Mouse (Mus musculus): Measurements from ENCODE around the gene AC109138.7. TPM values are rescaled to one million over a fixed set of nuclear protein-coding genes. Genes with fewer than 3 reads are reported as not detected.

The AC109138.7 gene
- polyA plus RNA-seq (2015; fragmentation: Nextera tagmentation; extraction: Ambion mirVana): not detected in 2 replicates

DNA sequence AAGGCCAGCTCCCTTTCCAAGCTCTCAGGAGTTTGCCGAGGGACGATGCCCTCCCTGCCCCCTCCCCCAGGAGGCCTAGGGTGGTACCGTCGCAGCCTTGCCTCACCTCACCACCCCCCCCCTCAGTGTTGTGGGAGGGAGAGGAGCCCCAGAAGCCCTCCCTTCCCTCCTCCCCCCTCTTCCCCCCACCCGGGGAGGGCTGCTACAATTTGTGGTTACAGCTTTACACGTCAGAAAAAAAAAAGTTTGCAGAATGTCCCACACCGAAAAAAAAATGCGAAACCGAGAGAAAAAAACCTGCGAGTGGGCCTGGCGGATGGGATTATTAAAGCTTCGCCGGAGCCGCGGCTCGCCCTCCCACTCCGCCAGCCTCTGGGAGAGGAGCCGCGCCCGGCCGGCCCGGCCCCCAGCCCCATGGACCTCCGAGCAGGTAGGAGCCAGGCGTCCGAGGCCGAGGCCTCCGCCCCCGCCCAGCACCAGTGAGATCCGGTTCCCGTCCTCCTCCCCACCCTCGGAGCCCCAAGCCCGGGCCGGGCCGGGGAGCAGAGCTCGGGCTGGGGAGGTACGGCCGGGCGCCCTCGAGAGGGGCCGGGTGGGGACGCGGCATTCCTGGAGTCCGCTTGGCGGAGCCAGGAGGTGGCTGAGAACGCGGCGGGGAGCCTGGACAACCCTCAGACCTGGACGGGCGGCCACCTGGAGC lies at the start of gene AC109138.7, which contains the start of gene Clcf1:
Gene AC109138.7, plus strand, starts transcription at position 287 of the 700 bp plus-strand sequence.
Gene Clcf1, plus strand, starts transcription at position 168 of the 700 bp plus-strand sequence.
- ATAC-seq (ENCODE audit: insufficient read depth, low FRiP score, low read depth): peak; percentile 40
- Histone ChIP-seq H3K27me3 (replicated peaks) (no peaks in the 10 kb centered on the region), H3K4me1 (peaks cover 42% of the 10 kb centered on the region), H3K4me2 (peak within 1 kb of the TSS; percentile 92), H3K9me3 (no peaks in the 10 kb centered on the region), H3K9ac (peak within 1 kb of the TSS; percentile 91), H3K27ac (peak within 1 kb of the TSS; percentile 92), H3K36me3 (no peaks in the 10 kb centered on the region), H3K4me3 (replicated peaks) (peak within 1 kb of the TSS; percentile 57)
- under 1% methylated on average over 46 of the region's 49 CpGs for WGBS

GRCm38 (mm10) chr19:4164721-4165120 lies 49.4 kb upstream of the AC109138.7 start:
- Histone ChIP-seq H3K4me1 (peaks cover 12% of the 10 kb centered on the region), H3K27me3 (replicated peaks) (no peaks in the 10 kb centered on the region), H3K36me3 (peaks cover 6% of the 10 kb centered on the region; the same call in 1 of the 2 replicates), H3K27ac (no peak overlapping the region), H3K4me3 (replicated peaks) (no peak overlapping the region), H3K4me2 (no peak overlapping the region), H3K9ac (no peak overlapping the region), H3K9me3 (no peaks in the 10 kb centered on the region)
- WGBS: 72% methylated on average over 2 of the region's 2 CpGs
- no peak for ATAC-seq (ENCODE audit: insufficient read depth, low FRiP score, low read depth)

DNA sequence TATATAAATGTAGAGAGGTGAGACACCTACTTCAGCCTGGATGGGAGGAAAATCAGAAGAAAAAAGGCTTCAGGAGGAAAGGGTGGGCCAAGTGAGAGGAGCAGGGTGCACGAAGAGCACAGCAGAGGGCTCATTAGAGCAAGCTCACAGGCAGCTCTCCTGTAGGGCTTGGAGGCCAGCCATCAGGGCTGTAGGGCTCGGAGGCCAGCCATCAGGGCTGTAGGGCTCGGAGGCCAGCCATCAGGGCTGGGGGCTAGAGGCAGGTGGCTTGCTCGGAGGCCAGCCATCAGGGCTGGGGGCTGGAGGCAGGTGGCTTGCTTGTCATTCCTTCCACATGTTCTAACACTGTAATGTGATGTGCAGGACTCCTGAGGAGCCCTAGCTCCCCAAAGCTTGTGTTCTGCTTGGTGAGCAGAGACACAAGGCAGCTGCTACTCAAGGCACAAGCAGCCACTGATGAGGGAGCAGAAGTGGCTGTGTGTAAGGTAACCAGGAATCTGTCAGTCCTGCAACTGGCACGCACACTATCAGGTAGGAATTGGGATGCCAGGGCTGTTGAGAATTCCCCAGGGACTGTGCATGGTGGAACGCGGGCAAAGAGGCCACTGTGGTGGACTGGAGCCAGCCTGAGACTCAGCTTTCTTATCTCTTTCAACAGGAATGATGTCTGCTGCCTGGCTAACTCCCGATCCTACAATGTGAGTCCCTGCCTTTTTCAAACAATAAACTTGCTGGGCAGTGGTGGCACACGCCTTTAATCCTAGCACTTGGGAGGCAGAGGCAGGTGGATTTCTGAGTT lies 47.3 kb upstream of the AC109138.7 start:
- Histone ChIP-seq H3K4me2 (no peak overlapping the region), H3K4me3 (replicated peaks) (no peak overlapping the region), H3K27me3 (replicated peaks) (no peaks in the 10 kb centered on the region), H3K27ac (no peak overlapping the region), H3K36me3 (no peaks in the 10 kb centered on the region), H3K9ac (no peak overlapping the region), H3K4me1 (peaks cover 24% of the 10 kb centered on the region), H3K9me3 (no peaks in the 10 kb centered on the region)
- WGBS: 72% methylated on average over 9 of the region's 9 CpGs
- no peak for ATAC-seq (ENCODE audit: insufficient read depth, low FRiP score, low read depth)

- peak; percentile 93 for ATAC-seq (ENCODE audit: insufficient read depth, low FRiP score, low read depth)
- peak overlapping the region; percentile 82 for H3K9ac ChIP-seq
- H3K9me3 ChIP-seq: no peaks in the 10 kb centered on the region
- peak overlapping the region; percentile 51 for H3K4me3 ChIP-seq (replicated peaks)
- H3K27ac ChIP-seq: peak overlapping the region; percentile 91
- peaks cover 13% of the 10 kb centered on the region for H3K4me1 ChIP-seq
- no peaks in the 10 kb centered on the region for H3K27me3 ChIP-seq (replicated peaks)
- H3K4me2 ChIP-seq: peak overlapping the region; percentile 84
- no peaks in the 10 kb centered on the region for H3K36me3 ChIP-seq
- under 1% methylated on average over 43 of the region's 43 CpGs for WGBS
These were observed 44.8 kb upstream of the AC109138.7 start for GRCm38 (mm10) chr19:4169378-4169784.

GRCm38 (mm10) chr19:4169810-4170209 lies 44.3 kb upstream of the AC109138.7 start:
- peak overlapping the region; percentile 91 for H3K27ac ChIP-seq
- peaks cover 13% of the 10 kb centered on the region for H3K4me1 ChIP-seq
- 5% methylated on average over 27 of the region's 27 CpGs for WGBS
- peak overlapping the region; percentile 51 for H3K4me3 ChIP-seq (replicated peaks)
- H3K4me2 ChIP-seq: peak overlapping the region; percentile 84
- no peaks in the 10 kb centered on the region for H3K36me3 ChIP-seq
- peak; percentile 48 for ATAC-seq (ENCODE audit: insufficient read depth, low FRiP score, low read depth)
- H3K9ac ChIP-seq: peak overlapping the region; percentile 82
- no peaks in the 10 kb centered on the region for H3K9me3 ChIP-seq
- H3K27me3 ChIP-seq (replicated peaks): no peaks in the 10 kb centered on the region

GRCm38 (mm10) chr19:4170723-4171392 lies 43.3 kb upstream of the AC109138.7 start:
- no peaks in the 10 kb centered on the region for H3K9me3 ChIP-seq
- H3K27me3 ChIP-seq (replicated peaks): no peaks in the 10 kb centered on the region
- 85% methylated on average over 10 of the region's 10 CpGs for WGBS
- no peak overlapping the region for H3K9ac ChIP-seq
- peaks cover 16% of the 10 kb centered on the region for H3K4me1 ChIP-seq
- H3K27ac ChIP-seq: no peak overlapping the region
- H3K36me3 ChIP-seq: no peaks in the 10 kb centered on the region
- no peak for ATAC-seq (ENCODE audit: insufficient read depth, low FRiP score, low read depth)
- H3K4me3 ChIP-seq (replicated peaks): no peak overlapping the region
- no peak overlapping the region for H3K4me2 ChIP-seq

DNA sequence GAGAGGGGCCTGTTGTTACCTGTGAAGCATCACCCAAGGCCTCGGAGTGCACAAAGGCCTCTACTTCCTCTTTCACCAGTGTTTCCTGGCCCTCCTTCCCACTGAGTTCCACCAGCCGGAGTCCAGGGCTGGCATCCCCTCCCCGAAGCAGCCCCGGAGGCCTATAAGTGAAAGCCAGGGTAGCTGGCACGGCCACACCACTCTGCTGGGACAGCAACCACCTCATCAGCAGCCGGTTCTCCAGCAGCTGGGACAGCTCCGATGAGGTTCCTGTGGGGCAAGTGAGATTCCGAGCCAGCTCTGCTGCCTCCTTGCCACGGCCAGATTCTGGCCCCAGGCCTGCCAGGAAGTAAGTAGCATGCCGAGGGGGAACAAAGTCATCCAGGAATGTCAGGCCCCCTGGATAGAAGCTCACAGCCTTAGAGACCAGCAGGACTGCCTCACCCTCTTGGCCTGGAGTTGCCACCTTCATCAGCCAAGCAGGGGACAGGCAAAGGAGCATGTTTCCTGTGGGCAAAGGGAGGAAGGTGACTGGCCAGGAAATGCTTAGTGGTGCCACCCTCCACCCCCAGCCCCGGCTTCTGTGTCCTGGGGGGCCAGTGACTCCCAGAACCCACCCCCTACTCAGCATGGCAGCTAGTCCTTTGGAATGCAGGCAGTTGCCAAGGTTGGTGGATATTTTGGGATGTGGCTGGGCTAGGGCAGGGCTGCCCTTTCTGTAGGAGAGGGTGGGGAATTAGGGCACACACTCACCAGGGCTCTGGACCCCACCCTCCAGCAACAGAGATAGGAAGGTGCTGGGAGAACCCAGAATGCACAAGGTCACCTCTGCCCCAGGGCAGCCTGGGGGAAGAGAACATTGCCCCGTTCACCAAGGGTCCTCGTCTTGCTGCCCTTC lies 42.5 kb upstream of the AC109138.7 start:
- H3K4me1 ChIP-seq: peaks cover 18% of the 10 kb centered on the region
- H3K4me2 ChIP-seq: no peak overlapping the region
- 67% methylated on average over 13 of the region's 13 CpGs for WGBS
- H3K4me3 ChIP-seq (replicated peaks): no peak overlapping the region
- ATAC-seq (ENCODE audit: insufficient read depth, low FRiP score, low read depth): no peak
- no peak overlapping the region for H3K27ac ChIP-seq
- no peaks in the 10 kb centered on the region for H3K36me3 ChIP-seq
- no peak overlapping the region for H3K9ac ChIP-seq
- H3K9me3 ChIP-seq: no peaks in the 10 kb centered on the region
- no peaks in the 10 kb centered on the region for H3K27me3 ChIP-seq (replicated peaks)

DNA sequence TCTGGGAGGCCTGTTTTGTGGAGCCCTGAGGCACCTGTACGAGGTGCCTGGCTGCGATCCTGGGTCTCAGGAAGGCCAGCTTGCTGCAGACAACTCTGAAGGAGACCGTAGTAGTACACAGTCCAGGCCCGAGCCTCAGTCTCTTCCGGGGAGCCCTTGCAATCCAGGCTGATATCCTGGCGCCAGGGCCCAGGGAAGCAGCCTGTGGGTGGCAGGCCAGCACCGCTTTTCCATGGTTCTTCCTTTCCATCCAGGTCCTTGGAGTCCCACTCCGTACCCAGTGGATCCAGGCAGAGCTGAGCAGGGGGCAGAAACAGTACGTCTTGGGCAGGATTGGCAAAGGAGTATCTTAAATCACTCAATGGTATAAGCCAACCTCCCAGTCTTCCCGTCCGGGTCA lies 41.2 kb upstream of the AC109138.7 start:
- no peaks in the 10 kb centered on the region for H3K36me3 ChIP-seq
- H3K4me1 ChIP-seq: peaks cover 18% of the 10 kb centered on the region
- H3K4me3 ChIP-seq (replicated peaks): no peak overlapping the region
- no peak overlapping the region for H3K4me2 ChIP-seq
- no peak for ATAC-seq (ENCODE audit: insufficient read depth, low FRiP score, low read depth)
- 65% methylated on average over 11 of the region's 11 CpGs for WGBS
- no peaks in the 10 kb centered on the region for H3K9me3 ChIP-seq
- no peak overlapping the region for H3K9ac ChIP-seq
- H3K27ac ChIP-seq: no peak overlapping the region
- H3K27me3 ChIP-seq (replicated peaks): no peaks in the 10 kb centered on the region

DNA sequence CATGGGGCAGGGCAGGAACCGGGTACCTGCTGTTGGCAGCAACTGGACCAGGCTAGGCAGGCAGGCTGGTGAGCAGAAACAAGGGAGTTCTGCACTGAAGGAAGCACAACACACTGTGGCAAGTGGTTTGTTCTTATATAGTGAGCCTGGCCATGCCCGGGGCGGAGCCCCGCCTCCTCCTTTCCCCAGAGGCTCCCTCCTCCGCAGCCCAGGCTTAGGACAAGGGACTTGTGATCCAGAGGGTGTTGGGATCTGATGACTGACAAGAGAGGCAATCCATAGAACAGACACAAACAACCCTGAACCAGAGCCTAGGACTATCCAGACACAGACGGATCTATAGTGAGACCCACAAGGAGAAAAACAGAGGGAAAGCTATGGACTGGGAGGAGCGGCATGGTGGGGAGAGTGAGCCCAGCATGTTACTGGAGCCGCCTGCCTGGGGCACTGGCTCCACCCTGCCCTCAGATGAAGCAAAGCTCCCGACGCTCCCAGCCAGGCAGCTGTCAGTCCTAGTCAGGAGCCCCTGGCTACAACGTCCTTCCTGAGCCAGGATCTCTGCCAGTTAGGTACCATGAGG lies 38.7 kb upstream of the AC109138.7 start, which contains the start of gene Carns1:
Gene Carns1, minus strand, starts transcription at position 112 of the 580 bp plus-strand sequence.
- Histone ChIP-seq H3K27ac (no peak within 1 kb of the TSS), H3K9ac (no peak within 1 kb of the TSS), H3K4me2 (peak within 1 kb of the TSS; percentile 35)

DNA sequence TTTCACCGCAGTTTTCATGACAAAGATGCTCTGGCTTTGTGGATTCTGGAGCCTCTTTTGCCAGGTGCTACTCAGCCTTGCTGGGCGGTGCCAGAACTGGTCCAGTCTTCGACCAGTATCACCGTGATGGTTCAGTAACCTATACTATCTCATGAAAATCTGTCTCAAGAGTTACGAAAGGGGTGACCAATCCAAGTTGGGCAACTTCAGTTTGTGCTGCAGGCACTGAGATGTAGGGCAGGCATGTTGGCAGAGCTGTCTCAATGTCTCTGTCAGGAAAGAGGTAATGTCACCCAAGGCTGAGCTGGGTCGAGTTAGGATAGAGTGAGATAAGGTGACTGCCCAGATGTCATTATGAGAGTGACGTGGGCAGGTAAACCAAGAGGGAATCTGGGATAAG lies 33.7 kb upstream of the AC109138.7 start:
- ATAC-seq (ENCODE audit: insufficient read depth, low FRiP score, low read depth): no peak
- Histone ChIP-seq H3K27me3 (replicated peaks) (no peaks in the 10 kb centered on the region), H3K9ac (no peak overlapping the region), H3K4me2 (no peak overlapping the region), H3K36me3 (no peaks in the 10 kb centered on the region), H3K27ac (no peak overlapping the region), H3K9me3 (no peaks in the 10 kb centered on the region), H3K4me1 (peaks cover 21% of the 10 kb centered on the region), H3K4me3 (replicated peaks) (no peak overlapping the region)
- 89% methylated on average over 7 of the region's 7 CpGs for WGBS

More for the DNA sequence above, 38.7 kb upstream of the AC109138.7 start, which contains the start of gene Carns1:
- H3K4me3 ChIP-seq (replicated peaks): no peak within 1 kb of the TSS
- H3K27me3 ChIP-seq (replicated peaks): no peaks in the 10 kb centered on the region
- peaks cover 10% of the 10 kb centered on the region; the same call in 1 of the 2 replicates for H3K4me1 ChIP-seq
- WGBS: 6% methylated on average over 11 of the region's 11 CpGs
- no peaks in the 10 kb centered on the region for H3K9me3 ChIP-seq
- peak; percentile 51; the same call in 1 of the 2 replicates for ATAC-seq (ENCODE audit: insufficient read depth, low FRiP score, low read depth)
- H3K36me3 ChIP-seq: no peaks in the 10 kb centered on the region

All from stomach, embryonic 15.5 days (tissue).